Mouse (Mus musculus): ENCODE measurements at regions not wholly inside any gene's neighbourhood (a gene's known extent, or its start where the extent isn't known, plus 50 kb on each side); places are given as distances from the start of the nearest gene placed in this dataset.

GRCm38 (mm10) chr1:98192671-98193070 is 97.2 kb upstream of the Pam start:
- in situ Hi-C loops (cut with MboI, MseI): no loop called here

GRCm38 (mm10) chr1:98192044-98192484 is 96.6 kb upstream of the Pam start:
- in situ Hi-C loops (cut with MboI, MseI): no loop called here

- in situ Hi-C loops (cut with MboI, MseI): no loop called here
These were observed 95.9 kb upstream of the Pam start for GRCm38 (mm10) chr1:98191331-98191730.

GRCm38 (mm10) chr1:98190741-98191140 is 95.3 kb upstream of the Pam start:
- in situ Hi-C loops (cut with MboI, MseI): no loop called here

GRCm38 (mm10) chr1:98189991-98190471 is 94.6 kb upstream of the Pam start:
- in situ Hi-C loops (cut with MboI, MseI): loop anchor here (10.0 kb wide), 1 partner anchor 155 kb away; no protein-coding TSS in a partner anchor

GRCm38 (mm10) chr1:98180372-98180771 is 84.9 kb upstream of the Pam start:
- in situ Hi-C loops (cut with MboI, MseI): loop anchor here (10.0 kb wide), 1 partner anchor 164 kb away; no protein-coding TSS in a partner anchor

- in situ Hi-C loops (cut with MboI, MseI): no loop called here
These were observed 83.6 kb upstream of the Pam start for GRCm38 (mm10) chr1:98179030-98179429.

GRCm38 (mm10) chr1:98174811-98175132 is 79.3 kb upstream of the Pam start:
- in situ Hi-C loops (cut with MboI, MseI): loop anchor here (25.0 kb wide), 1 partner anchor 362 kb away; no protein-coding TSS in a partner anchor

GRCm38 (mm10) chr1:98173907-98174810 is 78.7 kb upstream of the Pam start:
- in situ Hi-C loops (cut with MboI, MseI): loop anchor here (25.0 kb wide), 1 partner anchor 362 kb away; no protein-coding TSS in a partner anchor

GRCm38 (mm10) chr1:98173431-98173830 is 78.0 kb upstream of the Pam start:
- in situ Hi-C loops (cut with MboI, MseI): loop anchor here (25.0 kb wide), 1 partner anchor 361 kb away; no protein-coding TSS in a partner anchor

GRCm38 (mm10) chr1:98171291-98171690 is 75.8 kb upstream of the Pam start:
- in situ Hi-C loops (cut with MboI, MseI): loop anchor here (25.0 kb wide), 1 partner anchor 359 kb away; no protein-coding TSS in a partner anchor

GRCm38 (mm10) chr1:98169352-98169751 is 73.9 kb upstream of the Pam start:
- in situ Hi-C loops (cut with MboI, MseI): loop anchor here (25.0 kb wide), 1 partner anchor 357 kb away; no protein-coding TSS in a partner anchor

GRCm38 (mm10) chr1:98167800-98168199 is 72.4 kb upstream of the Pam start:
- in situ Hi-C loops (cut with MboI, MseI): loop anchor here (25.0 kb wide), 1 partner anchor 355 kb away; no protein-coding TSS in a partner anchor

- in situ Hi-C loops (cut with MboI, MseI): loop anchor here (25.0 kb wide), 1 partner anchor 350 kb away; no protein-coding TSS in a partner anchor
These were observed 67.1 kb upstream of the Pam start for GRCm38 (mm10) chr1:98162639-98162927.

GRCm38 (mm10) chr1:98161882-98162638 is 66.6 kb upstream of the Pam start:
- in situ Hi-C loops (cut with MboI, MseI): loop anchor here (25.0 kb wide), 1 partner anchor 350 kb away; no protein-coding TSS in a partner anchor

- in situ Hi-C loops (cut with MboI, MseI): loop anchor here (25.0 kb wide), 1 partner anchor 347 kb away; no protein-coding TSS in a partner anchor
These were observed 63.5 kb upstream of the Pam start for GRCm38 (mm10) chr1:98158969-98159368.

- in situ Hi-C loops (cut with MboI, MseI): no loop called here
These were observed 51.9 kb upstream of the Pam start for GRCm38 (mm10) chr1:98147361-98147760.
